7 mouse cellular contexts compared by ENCODE assay signal in the genomic region with DNA sequence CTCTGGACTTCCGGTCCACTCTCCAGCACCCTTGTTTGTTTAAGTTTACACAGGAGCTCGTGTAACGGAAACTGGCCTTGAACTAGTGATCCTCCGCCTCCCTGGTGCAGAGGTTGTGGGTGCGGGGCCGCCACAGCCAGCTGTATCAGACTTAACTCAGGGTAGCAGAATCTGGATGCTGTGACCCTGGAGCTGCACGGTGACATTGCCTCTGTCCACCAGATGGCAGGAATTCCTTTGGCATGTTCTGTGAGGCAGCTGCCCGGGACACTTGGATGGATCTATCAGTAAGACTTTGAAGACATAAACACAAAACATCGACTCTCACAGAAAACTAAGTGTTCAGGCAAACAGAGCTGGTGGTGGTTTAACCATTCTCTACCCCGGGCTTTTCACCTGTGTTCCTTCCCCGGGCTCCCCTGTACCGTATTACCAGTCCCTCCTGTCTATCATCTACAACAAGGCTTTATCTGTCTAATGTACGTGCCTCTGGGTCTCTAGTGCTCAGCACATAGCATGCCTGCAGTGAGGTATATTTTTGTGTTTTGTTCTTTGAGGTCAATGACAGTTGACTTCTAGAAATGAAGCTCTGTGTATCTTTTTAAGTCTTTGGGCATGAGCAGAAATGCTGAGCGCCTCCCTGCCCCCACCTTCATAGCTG. TPM values are rescaled to one million over a fixed set of nuclear protein-coding genes. Genes with fewer than 3 reads are reported as not detected.
DNase-seq lines count a peak whose midpoint lies in the region; ATAC-seq and TF ChIP-seq lines count a peak whose summit lies in the region.

No protein-coding gene starts in this region.

- no peak overlapping the region for H3K27ac ChIP-seq in forebrain, postnatal 0 days (ENCODE audit: low read depth, low read length)

- peak; percentile 80 for TF ChIP-seq CTCF in forebrain, postnatal 0 days (IDR thresholded peaks at IDR 0.05; ENCODE audit: low read depth)

- H3K9ac ChIP-seq in forebrain, postnatal 0 days = no peak overlapping the region

- no peaks in the 10 kb centered on the region for H3K4me1 ChIP-seq in forebrain, postnatal 0 days (ENCODE audit: insufficient read depth)

- no peaks in the 10 kb centered on the region for H3K27me3 ChIP-seq in forebrain, postnatal 0 days (ENCODE audit: insufficient read depth, low read length)

- H3K4me3 ChIP-seq in forebrain, postnatal 0 days (ENCODE audit: low read depth, low read length) = no peak overlapping the region

- no peak overlapping the region for H3K4me2 ChIP-seq in forebrain, postnatal 0 days (ENCODE audit: low read depth)

- 0 out of 2 replicates have a peak, but pooled peaks have one; percentile 53 for ATAC-seq in forebrain, postnatal 0 days
- peak; percentile 58 to 78 for ATAC-seq in hematopoietic stem cell, adult 5-6 weeks (replicated peaks in 1 of 2; ENCODE audit: insufficient read depth in 1 of 2, low FRiP score in 2 of 2, low TSS enrichment in 1 of 2, low read depth in 1 of 2, poor library complexity in 2 of 2, severe bottlenecking in 2 of 2)

- no peaks in the 10 kb centered on the region for H3K9me3 ChIP-seq in forebrain, postnatal 0 days (ENCODE audit: low read length)

- no peaks in the 10 kb centered on the region for H3K36me3 ChIP-seq in forebrain, postnatal 0 days (ENCODE audit: insufficient read depth)

- DNase-seq in MN1 (ENCODE audit: low spot score) = peak; percentile 65
- peak; percentile 68 for DNase-seq in brain, adult 2 months (ENCODE audit: low read depth, low spot score)
- DNase-seq in forebrain, postnatal 0 days = peak; percentile 61
- peak; percentile 36 for DNase-seq in layer of hippocampus, adult 9-11 months
- peak; percentile 84 for DNase-seq in lung, postnatal 10 days
- peak; percentile 67 for DNase-seq in retina, postnatal 1 day

- WGBS in forebrain, postnatal 0 days = 52% methylated on average over 14 of the region's 14 CpGs

RNA-seq across cellular contexts. Expression of a gene that starts 26.6 kb away (rescaled TPM):
- 29.9 and 36.8 TPM in 2 replicates for total RNA-seq in forebrain, postnatal 0 days (2014; rRNA removed)
- 18.4 and 23.5 TPM in 2 replicates for polyA plus RNA-seq in forebrain, postnatal 0 days (2015; fragmentation: Nextera tagmentation; extraction: Ambion mirVana)
- total RNA-seq in hematopoietic stem cell, adult 5-6 weeks (2017) = 37.8 and 41.8 TPM in 2 replicates
